Mouse (Mus musculus): Measurements from ENCODE around the gene Supt6.

Gene Supt6

GRCm38 (mm10) chr11:78167257-78167959 lies 78.4 kb downstream of the Supt6 start:
- DNase-seq (ENCODE audit: low spot score in 2 of 2): no peak

GRCm38 (mm10) chr11:78166640-78167039 lies 79.1 kb downstream of the Supt6 start:
- DNase-seq (ENCODE audit: low spot score in 2 of 2): no peak

- DNase-seq (ENCODE audit: low spot score in 2 of 2): no peak
These were observed 79.6 kb downstream of the Supt6 start for GRCm38 (mm10) chr11:78166161-78166560.

DNA sequence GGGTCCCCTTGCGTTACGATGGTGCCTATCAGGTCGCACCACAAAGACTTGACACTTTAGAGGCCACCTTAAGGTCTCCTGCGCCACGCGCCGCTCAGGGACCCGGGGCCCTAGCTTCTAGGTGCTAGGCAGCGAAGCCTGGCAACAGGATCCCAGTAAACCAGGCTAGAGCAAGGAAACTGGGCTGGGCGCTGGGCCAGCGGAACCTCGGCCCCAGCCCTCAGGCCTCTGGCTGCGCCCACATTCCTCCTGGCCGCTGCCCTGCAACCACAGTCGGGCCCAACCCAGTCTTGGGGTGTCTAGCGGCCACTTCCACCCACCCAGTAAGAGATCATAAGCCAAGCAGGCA lies 80.1 kb downstream of the Supt6 start:
- no peak for DNase-seq (ENCODE audit: low spot score in 2 of 2)

GRCm38 (mm10) chr11:78164924-78165760 lies 80.6 kb downstream of the Supt6 start, which contains the start of gene Traf4:
Gene Traf4, minus strand, starts transcription at chr11:78165589.
- peak in 1 of 2 experiments; percentile 80 for DNase-seq (ENCODE audit: low spot score in 2 of 2)

GRCm38 (mm10) chr11:78164604-78164923 lies 81.2 kb downstream of the Supt6 start:
- DNase-seq (ENCODE audit: low spot score in 2 of 2): no peak

DNA sequence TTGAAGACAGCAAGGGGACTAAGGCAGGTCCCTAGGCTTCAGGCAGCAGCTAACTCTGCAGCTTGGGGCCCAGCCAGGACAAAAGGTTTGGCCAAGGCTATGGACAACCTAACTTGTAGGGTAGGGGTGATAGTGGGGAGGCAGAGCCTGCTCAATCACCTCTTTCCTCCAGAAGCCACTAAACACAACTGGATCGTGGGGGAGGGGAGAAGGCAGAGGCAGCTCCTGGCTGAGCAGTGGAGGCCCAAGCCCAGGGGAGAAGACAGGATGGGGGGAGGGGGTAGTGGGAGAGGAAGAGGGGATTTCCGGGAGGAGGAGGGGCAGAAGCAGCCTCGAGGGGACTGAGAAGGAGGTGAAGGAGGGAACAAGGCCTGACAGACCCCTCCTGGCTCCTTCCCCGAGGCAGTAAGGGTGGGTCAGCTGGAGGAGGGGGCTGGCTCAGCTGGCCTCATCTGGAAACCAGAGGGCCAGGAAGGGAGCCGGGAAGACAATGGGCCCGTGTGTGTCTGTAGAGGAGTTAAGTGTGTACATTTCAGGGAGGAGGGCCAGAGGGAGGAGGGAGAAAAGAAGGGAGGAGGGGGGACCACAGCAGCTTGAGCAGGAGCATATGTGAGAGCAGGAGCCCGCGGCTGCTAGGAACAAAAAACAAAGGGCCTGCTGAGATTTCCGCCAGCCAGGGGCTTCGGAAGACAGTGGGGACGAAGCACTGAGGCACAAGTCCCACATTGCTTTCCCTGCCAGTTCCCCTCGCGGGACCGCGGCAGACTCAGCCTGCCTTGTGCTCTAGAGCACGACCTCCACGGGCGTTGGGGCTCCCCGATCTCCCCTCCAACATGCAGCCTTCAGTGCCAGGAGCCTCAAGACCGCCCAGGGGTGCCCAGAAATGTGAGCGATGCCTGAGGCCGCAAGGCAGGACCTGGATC lies 81.8 kb downstream of the Supt6 start:
- peak in 1 of 2 experiments; percentile 54 for DNase-seq (ENCODE audit: low spot score in 2 of 2)

DNA sequence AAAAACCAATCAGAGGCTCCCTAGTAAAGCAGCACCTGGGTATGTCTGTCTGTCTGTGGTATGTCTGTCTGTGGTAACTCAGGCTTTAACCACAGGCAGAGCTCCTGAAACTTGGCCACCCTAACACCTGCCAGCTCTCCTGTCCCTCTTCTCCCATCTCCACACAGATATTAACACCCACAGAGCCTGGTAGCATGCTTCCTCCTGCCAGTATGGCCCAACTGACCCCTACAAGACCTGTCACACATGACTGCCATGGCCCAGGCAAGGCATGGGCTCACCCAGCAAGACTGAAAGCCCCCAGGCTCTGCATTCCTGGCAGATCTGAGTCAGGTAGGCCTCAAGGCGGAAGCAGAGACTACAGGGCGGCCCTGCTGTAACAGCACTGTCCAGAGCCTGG lies 82.7 kb downstream of the Supt6 start:
- DNase-seq (ENCODE audit: low spot score in 2 of 2): no peak

GRCm38 (mm10) chr11:78162504-78162903 lies 83.3 kb downstream of the Supt6 start:
- peak; percentile 67 to 80 for DNase-seq (ENCODE audit: low spot score in 2 of 2)

- peak in 1 of 2 experiments; percentile 62 for DNase-seq (ENCODE audit: low spot score in 2 of 2)
These were observed 83.8 kb downstream of the Supt6 start for GRCm38 (mm10) chr11:78161968-78162367.

DNA sequence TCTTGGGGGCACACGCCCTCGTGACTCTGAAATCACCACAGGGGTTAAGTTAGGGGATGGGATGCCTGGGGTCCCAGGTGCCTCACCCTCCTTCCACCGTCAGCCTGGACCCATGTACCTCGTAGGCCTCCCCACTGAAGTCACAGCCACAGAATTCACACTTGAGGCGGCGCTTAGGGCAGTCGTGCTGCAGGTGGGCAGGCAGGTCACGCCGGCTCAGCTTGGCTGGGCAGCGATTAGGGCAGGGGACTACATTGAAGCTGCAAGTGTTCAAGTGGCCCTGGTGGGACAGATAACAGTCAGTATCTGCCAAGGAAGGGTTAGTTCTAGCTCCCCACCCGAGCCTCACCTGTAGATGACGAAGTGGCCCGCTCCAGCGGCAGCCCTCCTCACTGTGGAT lies 84.6 kb downstream of the Supt6 start:
- DNase-seq (ENCODE audit: low spot score in 2 of 2): no peak

- no peak for DNase-seq (ENCODE audit: low spot score in 2 of 2)
These were observed 85.1 kb downstream of the Supt6 start for GRCm38 (mm10) chr11:78160675-78161074.

GRCm38 (mm10) chr11:78160171-78160570 lies 85.6 kb downstream of the Supt6 start:
- no peak for DNase-seq (ENCODE audit: low spot score in 2 of 2)

DNA sequence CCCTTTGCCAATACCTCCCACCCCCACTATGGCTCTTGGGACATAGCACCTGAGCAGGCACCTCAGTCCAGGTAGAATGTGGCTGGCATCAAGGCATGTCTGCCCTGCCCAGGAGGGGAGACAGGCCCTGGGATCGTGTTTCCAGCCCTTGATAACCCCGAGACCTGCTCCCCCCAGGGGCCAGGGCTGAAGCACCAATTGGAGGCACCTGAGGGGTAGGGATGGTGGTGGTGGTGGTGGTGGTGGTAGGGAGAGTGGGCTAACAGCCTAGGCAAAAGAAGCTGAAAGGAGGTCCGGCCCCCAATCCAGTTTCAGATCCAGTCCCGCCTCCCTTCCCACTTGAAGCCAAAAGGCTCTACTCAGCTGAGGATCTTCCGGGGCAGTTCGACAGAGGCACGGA lies 86.2 kb downstream of the Supt6 start:
- DNase-seq (ENCODE audit: low spot score in 2 of 2): no peak

DNA sequence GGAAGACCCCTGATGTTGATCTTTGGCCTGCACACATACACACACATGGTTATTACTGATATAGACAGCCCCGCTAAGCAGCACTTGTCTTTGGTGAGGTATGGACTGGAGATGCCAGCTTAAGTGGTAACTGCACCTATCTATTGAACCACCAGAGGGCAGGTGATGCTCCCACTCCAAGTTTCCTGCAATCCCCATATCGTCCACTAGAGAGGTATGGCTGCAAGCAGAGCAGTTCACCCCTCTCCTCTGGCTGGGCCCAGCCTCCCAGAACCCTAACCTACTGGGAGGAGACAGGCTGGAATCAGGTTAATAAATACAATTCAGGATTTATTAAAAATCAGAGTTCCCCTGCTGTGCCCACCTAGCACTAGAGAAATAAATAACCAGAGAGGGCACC lies 86.7 kb downstream of the Supt6 start:
- peak in 1 of 2 experiments; percentile 75 for DNase-seq (ENCODE audit: low spot score in 2 of 2)
